Mouse (Mus musculus) spleen, adult 2 months (tissue): ENCODE results near the gene Cpm. TPM values are rescaled to one million over a fixed set of nuclear protein-coding genes. Genes with fewer than 3 reads are reported as not detected.
"Not testable (repeated sequence)": the region's sequence is repeated elsewhere in the genome, so short reads cannot be mapped to it uniquely, and the experiment has no call there.

Source experiments
- DNase-seq, 2 experiments: peaks; one replicate each; pipeline versions ENCODE4 v3.0.0 to v3.0.0-alpha.2; 2012 to 2021; ENCODE audit warnings: low spot score in 2 of 2, low read depth in 1 of 2
- H3K27ac ChIP-seq: fragments of 200-500 bp; 2 replicates; pipeline ENCODE4 v1.5.1; 2012; ENCODE audit warnings: low read length, inconsistent platforms; ENCODE audit not compliant: insufficient read depth
- H3K27me3 ChIP-seq: fragments of 200-500 bp; 2 replicates; pipeline ENCODE4 v1.6.1; 2012; ENCODE audit warnings: mild to moderate bottlenecking, moderate library complexity, low read length, inconsistent platforms; ENCODE audit not compliant: control insufficient read depth, insufficient read depth
- H3K36me3 ChIP-seq: fragments of 200-500 bp; 2 replicates; pipeline ENCODE4 v1.6.1; 2012; ENCODE audit warnings: mild to moderate bottlenecking, low read length, inconsistent platforms; ENCODE audit not compliant: control insufficient read depth, insufficient read depth
- H3K4me1 ChIP-seq: fragments of 200-500 bp; 2 replicates; pipeline ENCODE4 v1.6.1; 2011; ENCODE audit warnings: inconsistent platforms; ENCODE audit not compliant: control insufficient read depth, insufficient read depth, insufficient read length
- H3K4me3 ChIP-seq: fragments of 200-500 bp; 2 replicates; pipeline ENCODE4 v1.5.1; 2011; ENCODE audit warnings: mild to moderate bottlenecking, inconsistent platforms; ENCODE audit not compliant: insufficient read depth, insufficient read length; ENCODE audit errors: extremely low read depth
- CTCF ChIP-seq: fragments of 200-500 bp; IDR thresholded peaks from 2 replicates; pipeline ENCODE4 v1.5.1; 2011; ENCODE audit warnings: mild to moderate bottlenecking, inconsistent platforms; ENCODE audit not compliant: insufficient read depth, insufficient read length, insufficient replicate concordance; ENCODE audit errors: extremely low read depth
- POLR2A ChIP-seq: fragments of 200-500 bp; IDR thresholded peaks from 2 replicates; pipeline ENCODE4 v1.6.1; 2011; ENCODE audit warnings: low read depth, low read length, inconsistent platforms
- WGBS: fragments of 180-500 bp; shearing (Covaris S2); methylation state at CpG from one replicate; pipeline ENCODE4 v1.1.7; 2018; 5-methylcytosine and 5-hydroxymethylcytosine counted together
- polyA plus RNA-seq: library from polyadenylated mRNA; depleted of rRNA; stranded (reverse); fragments of >200 nt; gene quantifications from 2 replicates; pipeline ENCODE4 v1.2.3, GENCODE M21; 2012

Cpm gene
- polyA plus RNA-seq, 1 experiment = 10.1 TPM

GRCm38 (mm10) chr10:117584102-117584501, 45.2 kb upstream of the Cpm start:
- 90% methylated on average over 3 of the region's 3 CpGs for WGBS

GRCm38 (mm10) chr10:117584566-117585515, 44.5 kb upstream of the Cpm start:
- Histone ChIP-seq H3K4me1 (no peaks in the 10 kb centered on the region), H3K27me3 (no peaks in the 10 kb centered on the region), H3K36me3 (no peaks in the 10 kb centered on the region), H3K27ac (no peak overlapping the region), H3K4me3 (no peak overlapping the region)
- TF ChIP-seq POLR2A (no peak), CTCF (no peak)
- 91% methylated on average over 6 of the region's 6 CpGs for WGBS
- DNase-seq = no peak

More at GRCm38 (mm10) chr10:117584102-117584501, 45.2 kb upstream of the Cpm start:
- TF ChIP-seq POLR2A (no peak), CTCF (no peak)
- Histone ChIP-seq H3K4me3 (no peak overlapping the region), H3K4me1 (no peaks in the 10 kb centered on the region), H3K27me3 (no peaks in the 10 kb centered on the region), H3K27ac (no peak overlapping the region), H3K36me3 (no peaks in the 10 kb centered on the region)
- no peak for DNase-seq

GRCm38 (mm10) chr10:117585600-117586299, 43.5 kb upstream of the Cpm start:
- TF ChIP-seq CTCF = no peak
- no peak for TF ChIP-seq POLR2A
- H3K4me3 ChIP-seq = no peak overlapping the region
- H3K27me3 ChIP-seq = no peaks in the 10 kb centered on the region
- no peak for DNase-seq
- H3K4me1 ChIP-seq = no peaks in the 10 kb centered on the region
- H3K36me3 ChIP-seq = no peaks in the 10 kb centered on the region
- WGBS = 91% methylated on average over 2 of the region's 2 CpGs
- H3K27ac ChIP-seq = no peak overlapping the region

- 87% methylated on average over 11 of the region's 11 CpGs for WGBS
- Histone ChIP-seq H3K27ac (no peak overlapping the region), H3K36me3 (no peaks in the 10 kb centered on the region), H3K4me3 (no peak overlapping the region), H3K4me1 (no peaks in the 10 kb centered on the region; the same call in 1 of the 2 replicates), H3K27me3 (no peaks in the 10 kb centered on the region)
- no peak for TF ChIP-seq CTCF
- TF ChIP-seq POLR2A = no peak
- DNase-seq = no peak
Measured at GRCm38 (mm10) chr10:117586859-117587258, 42.4 kb upstream of the Cpm start.

GRCm38 (mm10) chr10:117587335-117587734, 42.0 kb upstream of the Cpm start:
- DNase-seq = no peak
- H3K27me3 ChIP-seq = no peaks in the 10 kb centered on the region
- no peaks in the 10 kb centered on the region for H3K36me3 ChIP-seq
- no peak overlapping the region for H3K27ac ChIP-seq
- H3K4me3 ChIP-seq = no peak overlapping the region
- 85% methylated on average over 10 of the region's 10 CpGs for WGBS
- H3K4me1 ChIP-seq = no peaks in the 10 kb centered on the region; the same call in 1 of the 2 replicates
- TF ChIP-seq CTCF = no peak
- TF ChIP-seq POLR2A = no peak

- not testable (repeated sequence) for H3K27ac ChIP-seq, DNase-seq, H3K27me3 ChIP-seq, H3K4me3 ChIP-seq, H3K4me1 ChIP-seq, H3K36me3 ChIP-seq
- WGBS = 85% methylated on average over 11 of the region's 11 CpGs
Measured at GRCm38 (mm10) chr10:117588416-117589143, 40.7 kb upstream of the Cpm start.
